Mouse (Mus musculus) embryonic facial prominence, embryonic 10.5 days (tissue): ENCODE results near the gene Klc3. TPM values are rescaled to one million over a fixed set of nuclear protein-coding genes. Genes with fewer than 3 reads are reported as not detected.

ENCODE experiments used
- DNase-seq: peaks from one replicate; pipeline ENCODE4 v3.0.0-alpha.2; 2017; ENCODE audit warnings: low spot score
- H3K27ac ChIP-seq: fragments of 300-500 bp; sonication (generic); replicated peaks from 2 replicates; pipeline ENCODE4 v1.5.1; 2016; ENCODE audit warnings: mild to moderate bottlenecking
- H3K27me3 ChIP-seq: fragments of 300-500 bp; sonication (generic); replicated peaks from 2 replicates; pipeline ENCODE4 v1.6.1; 2016; ENCODE audit warnings: low read depth, mild to moderate bottlenecking; ENCODE audit not compliant: poor library complexity, severe bottlenecking
- H3K36me3 ChIP-seq: fragments of 300-500 bp; sonication (generic); replicated peaks from 2 replicates; pipeline ENCODE4 v1.6.1; 2016; ENCODE audit warnings: mild to moderate bottlenecking, moderate library complexity
- H3K4me1 ChIP-seq: fragments of 300-500 bp; sonication (generic); 2 replicates; pipeline ENCODE4 v1.6.1; 2016
- H3K4me3 ChIP-seq: fragments of 300-500 bp; sonication (generic); 2 replicates; pipeline ENCODE4 v1.5.1; 2016; ENCODE audit warnings: mild to moderate bottlenecking, moderate library complexity
- H3K9me3 ChIP-seq: fragments of 300-500 bp; sonication (generic); 2 replicates; pipeline ENCODE4 v1.6.1; 2016; ENCODE audit warnings: mild to moderate bottlenecking
- WGBS: fragments of 180-500 bp; shearing (Covaris S2); methylation state at CpG from one replicate; pipeline ENCODE4 v1.1.7; 2016; 5-methylcytosine and 5-hydroxymethylcytosine counted together
- polyA plus RNA-seq: library from polyadenylated mRNA; unstranded; fragments of >200 nt; fragmentation: Nextera tagmentation; extraction: Ambion mirVana; gene quantifications from 2 replicates; pipeline ENCODE4 v1.2.1, GENCODE M21; 2016

Gene Klc3
- 7.9 and 8.8 TPM in 2 replicates for polyA plus RNA-seq

- DNase-seq, result peak; percentile 75
- peaks cover 9% of the 10 kb centered on the region for H3K9me3 ChIP-seq
- no peaks in the 10 kb centered on the region for H3K36me3 ChIP-seq
- H3K4me1 ChIP-seq, result peaks cover 24% of the 10 kb centered on the region
- peaks cover 83% of the 10 kb centered on the region for H3K27me3 ChIP-seq
- peak within 1 kb of the TSS; percentile 63 for H3K27ac ChIP-seq
- under 1% methylated on average over 62 of the region's 62 CpGs for WGBS
- peak within 1 kb of the TSS; percentile 78 for H3K4me3 ChIP-seq
Observed at GRCm38 (mm10) chr7:19403731-19404296, at the start of gene Klc3. TSS of gene Klc3 (minus strand) at chr7:19404104.

- H3K4me1 ChIP-seq, result no peaks in the 10 kb centered on the region
- WGBS, result 89% methylated on average over 12 of the region's 12 CpGs
- no peaks in the 10 kb centered on the region for H3K27me3 ChIP-seq
- no peaks in the 10 kb centered on the region; the same call in 1 of the 2 replicates for H3K9me3 ChIP-seq
- no peak for DNase-seq
- peaks cover 94% of the 10 kb centered on the region for H3K36me3 ChIP-seq
- no peak overlapping the region for H3K27ac ChIP-seq
- H3K4me3 ChIP-seq, result no peak overlapping the region
Observed at GRCm38 (mm10) chr7:19449165-19449564, 45.3 kb upstream of the Klc3 start.

- no peak overlapping the region for H3K27ac ChIP-seq
- WGBS, result 91% methylated on average over 16 of the region's 16 CpGs
- H3K4me1 ChIP-seq, result no peaks in the 10 kb centered on the region
- no peaks in the 10 kb centered on the region; the same call in 1 of the 2 replicates for H3K9me3 ChIP-seq
- no peak for DNase-seq
- no peak overlapping the region for H3K4me3 ChIP-seq
- no peaks in the 10 kb centered on the region for H3K27me3 ChIP-seq
- peaks cover 95% of the 10 kb centered on the region for H3K36me3 ChIP-seq
Observed at GRCm38 (mm10) chr7:19447689-19448088, 43.8 kb upstream of the Klc3 start.

- no peaks in the 10 kb centered on the region for H3K4me1 ChIP-seq
- WGBS, result 87% methylated on average over 12 of the region's 12 CpGs
- H3K27me3 ChIP-seq, result no peaks in the 10 kb centered on the region
- DNase-seq, result no peak
- no peaks in the 10 kb centered on the region for H3K9me3 ChIP-seq
- peaks cover 96% of the 10 kb centered on the region for H3K36me3 ChIP-seq
- no peak overlapping the region for H3K4me3 ChIP-seq
- H3K27ac ChIP-seq, result no peak overlapping the region
Observed at GRCm38 (mm10) chr7:19444801-19445200, 40.9 kb upstream of the Klc3 start.

- Histone ChIP-seq H3K27me3 (no peaks in the 10 kb centered on the region), H3K4me1 (no peaks in the 10 kb centered on the region), H3K36me3 (peaks cover 94% of the 10 kb centered on the region), H3K27ac (no peak overlapping the region), H3K4me3 (no peak overlapping the region), H3K9me3 (no peaks in the 10 kb centered on the region)
- DNase-seq, result peak; percentile 82
- 41% methylated on average over 3 of the region's 3 CpGs for WGBS
Observed at GRCm38 (mm10) chr7:19443344-19443743, 39.4 kb upstream of the Klc3 start.

- Histone ChIP-seq H3K9me3 (no peaks in the 10 kb centered on the region), H3K4me3 (no peak overlapping the region), H3K4me1 (no peaks in the 10 kb centered on the region), H3K27me3 (no peaks in the 10 kb centered on the region), H3K36me3 (peaks cover 94% of the 10 kb centered on the region), H3K27ac (no peak overlapping the region)
- WGBS, result 90% methylated on average over 9 of the region's 9 CpGs
- no peak for DNase-seq
Observed at GRCm38 (mm10) chr7:19441448-19442091, 37.7 kb upstream of the Klc3 start.

- H3K4me1 ChIP-seq, result no peaks in the 10 kb centered on the region
- no peaks in the 10 kb centered on the region for H3K27me3 ChIP-seq
- no peak for DNase-seq
- H3K9me3 ChIP-seq, result peaks cover 13% of the 10 kb centered on the region
- 79% methylated on average over 9 of the region's 9 CpGs for WGBS
- H3K27ac ChIP-seq, result no peak overlapping the region
- no peak overlapping the region for H3K4me3 ChIP-seq
- peaks cover 98% of the 10 kb centered on the region for H3K36me3 ChIP-seq
Observed at GRCm38 (mm10) chr7:19437048-19437447, 33.1 kb upstream of the Klc3 start.

- H3K4me3 ChIP-seq, result no peak overlapping the region
- peaks cover 13% of the 10 kb centered on the region for H3K9me3 ChIP-seq
- WGBS, result 93% methylated on average over 2 of the region's 2 CpGs
- no peak overlapping the region for H3K27ac ChIP-seq
- no peak for DNase-seq
- no peaks in the 10 kb centered on the region for H3K27me3 ChIP-seq
- peaks cover 98% of the 10 kb centered on the region for H3K36me3 ChIP-seq
- H3K4me1 ChIP-seq, result no peaks in the 10 kb centered on the region
Observed at GRCm38 (mm10) chr7:19436276-19436675, 32.4 kb upstream of the Klc3 start.

- peaks cover 100% of the 10 kb centered on the region for H3K36me3 ChIP-seq
- no peak overlapping the region for H3K27ac ChIP-seq
- no peak overlapping the region for H3K4me3 ChIP-seq
- peaks cover 13% of the 10 kb centered on the region for H3K9me3 ChIP-seq
- H3K4me1 ChIP-seq, result no peaks in the 10 kb centered on the region
- 95% methylated on average over 2 of the region's 2 CpGs for WGBS
- H3K27me3 ChIP-seq, result no peaks in the 10 kb centered on the region
- DNase-seq, result no peak
Observed at GRCm38 (mm10) chr7:19432475-19432874, 28.6 kb upstream of the Klc3 start.

GRCm38 (mm10) chr7:19430402-19430801, 26.5 kb upstream of the Klc3 start:
- H3K4me1 ChIP-seq, result no peaks in the 10 kb centered on the region
- 93% methylated on average over 6 of the region's 6 CpGs for WGBS
- H3K9me3 ChIP-seq, result peaks cover 13% of the 10 kb centered on the region
- no peak overlapping the region for H3K4me3 ChIP-seq
- no peak overlapping the region for H3K27ac ChIP-seq
- no peaks in the 10 kb centered on the region for H3K27me3 ChIP-seq
- no peak for DNase-seq
- H3K36me3 ChIP-seq, result peaks cover 100% of the 10 kb centered on the region

- peaks cover 100% of the 10 kb centered on the region for H3K36me3 ChIP-seq
- DNase-seq, result no peak
- H3K27me3 ChIP-seq, result no peaks in the 10 kb centered on the region
- H3K4me3 ChIP-seq, result no peak overlapping the region
- H3K9me3 ChIP-seq, result peaks cover 13% of the 10 kb centered on the region
- H3K27ac ChIP-seq, result no peak overlapping the region
- H3K4me1 ChIP-seq, result no peaks in the 10 kb centered on the region
- 76% methylated on average over 8 of the region's 8 CpGs for WGBS
Observed at GRCm38 (mm10) chr7:19429726-19430125, 25.8 kb upstream of the Klc3 start.

- H3K9me3 ChIP-seq, result peaks cover 10% of the 10 kb centered on the region
- peaks cover 85% of the 10 kb centered on the region for H3K36me3 ChIP-seq
- H3K27ac ChIP-seq, result no peak overlapping the region
- H3K4me3 ChIP-seq, result no peak overlapping the region
- H3K4me1 ChIP-seq, result no peaks in the 10 kb centered on the region
- 69% methylated on average over 15 of the region's 15 CpGs for WGBS
- DNase-seq, result no peak
- peaks cover under 1% of the 10 kb centered on the region for H3K27me3 ChIP-seq
Observed at GRCm38 (mm10) chr7:19427999-19428650, 24.2 kb upstream of the Klc3 start.

- H3K27me3 ChIP-seq, result peaks cover 12% of the 10 kb centered on the region
- no peak overlapping the region for H3K27ac ChIP-seq
- no peak for DNase-seq
- H3K4me1 ChIP-seq, result no peaks in the 10 kb centered on the region
- H3K36me3 ChIP-seq, result peaks cover 72% of the 10 kb centered on the region
- no peaks in the 10 kb centered on the region for H3K9me3 ChIP-seq
- 89% methylated on average over 6 of the region's 6 CpGs for WGBS
- H3K4me3 ChIP-seq, result no peak overlapping the region
Observed at GRCm38 (mm10) chr7:19426888-19427287, 23.0 kb upstream of the Klc3 start.
